Mouse (Mus musculus) heart, postnatal 0 days (tissue): Measurements from ENCODE around the gene Iah1. TPM values are rescaled to one million over a fixed set of nuclear protein-coding genes. Genes with fewer than 3 reads are reported as not detected.

Experiments
- ATAC-seq: fragments of 200-750 bp; cut with Nextera tagmentation; 2 replicates; pipeline ENCODE4 v1.8.0; 2017; ENCODE audit warnings: low read depth, moderate number of reproducible peaks, moderate library complexity; ENCODE audit not compliant: insufficient read depth
- DNase-seq: peaks from one replicate; pipeline ENCODE4 v3.0.0-alpha.2; 2016; ENCODE audit warnings: low spot score
- H3K27ac ChIP-seq: fragments of 300-500 bp; sonication (generic); 2 replicates; pipeline ENCODE4 v1.5.1; 2014; ENCODE audit warnings: low read depth, mild to moderate bottlenecking
- H3K27me3 ChIP-seq: fragments of 300-500 bp; sonication (generic); 2 replicates; pipeline ENCODE4 v1.6.1; 2014; ENCODE audit warnings: low read length, mixed read lengths; ENCODE audit not compliant: control insufficient read depth, insufficient read depth
- H3K36me3 ChIP-seq: fragments of 300-500 bp; sonication (generic); replicated peaks from 2 replicates; pipeline ENCODE4 v1.6.1; 2014; ENCODE audit warnings: low read length, mixed read lengths; ENCODE audit not compliant: control insufficient read depth, insufficient read depth
- H3K4me1 ChIP-seq: fragments of 300-500 bp; sonication (generic); 2 replicates; pipeline ENCODE4 v1.6.1; 2014; ENCODE audit warnings: antibody characterized with exemption; ENCODE audit not compliant: control insufficient read depth, insufficient read depth
- H3K4me2 ChIP-seq: fragments of 300-500 bp; sonication (generic); 2 replicates; pipeline ENCODE4 v1.6.1; 2014; ENCODE audit warnings: low read depth, mild to moderate bottlenecking, low read length, moderate library complexity
- H3K4me3 ChIP-seq: fragments of 300-500 bp; sonication (generic); 2 replicates; pipeline ENCODE4 v1.5.1; 2014; ENCODE audit warnings: low read depth, low read length
- H3K9ac ChIP-seq: fragments of 300-500 bp; sonication (generic); replicated peaks from 2 replicates; pipeline ENCODE4 v1.6.1; 2014; ENCODE audit warnings: low read depth, low read length, mixed read lengths
- H3K9me3 ChIP-seq: fragments of 300-500 bp; sonication (generic); replicated peaks from 2 replicates; pipeline ENCODE4 v1.6.1; 2016; ENCODE audit warnings: low read length; ENCODE audit not compliant: control insufficient read depth
- CTCF ChIP-seq: IDR thresholded peaks from 2 replicates; pipeline ENCODE4 v1.5.1; 2016; ENCODE audit warnings: antibody characterized with exemption, control low read depth, low read depth
- EP300 ChIP-seq: IDR thresholded peaks from 2 replicates; pipeline ENCODE4 v1.6.1; 2016; ENCODE audit warnings: antibody characterized with exemption, low read depth
- WGBS: fragments of 180-500 bp; shearing (Covaris S2); extraction: QIAGEN DNeasy Blood & Tissue Kit; methylation state at CpG from one replicate; pipeline ENCODE4 v1.1.7; 2014; 5-methylcytosine and 5-hydroxymethylcytosine counted together
- polyA plus RNA-seq: library from polyadenylated mRNA; unstranded; fragments of >200 nt; fragmentation: Nextera tagmentation; extraction: Ambion mirVana; gene quantifications from 2 replicates; pipeline ENCODE4 v1.2.1, GENCODE M21; 2015
- total RNA-seq: library from RNA; depleted of rRNA; stranded (reverse); fragments of >200 nt; gene quantifications from 2 replicates; pipeline ENCODE4 v1.2.3, GENCODE M21; 2014; ENCODE audit warnings: low replicate concordance

Iah1 gene
- total and polyA plus RNA-seq, 2 experiments from 2014 or later: 44.8 to 59.2 TPM

DNA sequence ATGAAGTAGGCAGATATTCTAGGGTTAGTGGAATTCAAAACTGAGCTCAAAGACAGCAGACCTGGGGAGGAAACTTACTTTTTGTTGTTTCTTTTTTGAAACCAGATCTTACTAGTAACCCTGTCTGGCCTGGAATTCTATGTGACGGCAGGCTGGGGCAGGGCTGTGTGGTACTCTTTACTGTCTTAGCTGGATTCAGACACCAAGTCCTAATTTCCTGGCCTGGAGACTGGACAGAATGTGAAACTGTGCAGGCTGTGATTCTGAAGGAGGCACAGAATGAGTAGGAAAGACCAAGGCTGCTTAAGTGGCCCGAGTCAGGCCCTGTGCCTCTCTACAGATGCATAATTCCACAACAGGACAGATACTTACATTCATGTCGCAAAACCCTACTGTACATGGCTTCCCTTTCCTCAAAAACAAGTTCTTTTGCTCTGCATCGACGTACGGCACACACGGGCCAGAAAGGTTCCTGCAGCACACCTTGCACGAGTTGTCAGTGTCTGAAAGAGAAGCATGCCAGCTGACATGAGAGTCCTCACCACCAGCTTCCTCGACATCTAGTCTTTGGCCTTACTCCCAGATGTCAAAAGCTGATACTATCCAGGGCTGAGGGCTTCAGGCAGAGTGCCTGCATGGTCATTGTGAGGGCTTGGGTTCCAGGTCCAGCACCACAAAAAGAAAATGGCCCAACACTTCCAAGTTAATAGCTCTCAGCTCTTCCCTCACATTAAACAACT is 13.6 kb downstream of the Iah1 start:
- Histone ChIP-seq H3K27me3 (no peaks in the 10 kb centered on the region), H3K9me3 (no peaks in the 10 kb centered on the region), H3K36me3 (peaks cover 75% of the 10 kb centered on the region), H3K4me1 (0 out of 2 replicates have a peak, but pooled peaks cover 6% of the 10 kb centered on the region), H3K4me2 (no peak overlapping the region), H3K9ac (no peak overlapping the region), H3K4me3 (no peak overlapping the region), H3K27ac (no peak overlapping the region)
- TF ChIP-seq EP300: no peak
- TF ChIP-seq CTCF: no peak
- WGBS: 66% methylated on average over 9 of the region's 9 CpGs
- DNase-seq (no peak), ATAC-seq (no peak; the same call in 1 of the 2 replicates)

DNA sequence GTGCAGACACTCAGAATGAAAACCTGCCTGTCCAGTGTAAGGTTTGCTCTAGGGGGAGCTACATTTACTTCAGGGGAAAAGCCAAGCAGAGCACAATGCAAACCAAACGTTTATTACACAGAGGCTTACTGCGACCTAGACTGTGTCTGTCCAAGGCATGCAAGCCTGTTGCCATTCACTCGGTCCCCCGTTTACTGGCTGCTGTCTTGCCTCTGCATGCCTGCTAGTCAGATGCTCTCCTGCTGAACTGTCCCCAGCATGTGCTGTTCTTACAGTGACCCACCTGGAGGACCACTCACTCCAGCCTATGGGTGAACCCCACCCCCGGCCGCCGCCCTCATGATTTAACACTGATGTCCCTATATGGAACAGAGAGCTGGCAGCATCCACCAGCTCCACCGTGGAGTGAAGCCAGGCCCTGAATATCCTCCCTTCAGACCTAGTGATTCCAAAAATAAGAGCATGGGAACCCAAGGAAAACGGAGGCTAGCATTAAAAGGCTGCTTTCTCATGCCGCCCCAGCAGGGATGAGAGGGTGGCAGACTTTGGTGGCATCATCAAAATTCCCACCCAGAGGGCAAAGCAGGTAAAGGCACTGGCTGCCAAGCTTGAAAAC is 14.9 kb downstream of the Iah1 start:
- no peak overlapping the region for H3K9ac ChIP-seq
- H3K4me1 ChIP-seq: 0 out of 2 replicates have a peak, but pooled peaks cover 6% of the 10 kb centered on the region
- 59% methylated on average over 10 of the region's 10 CpGs for WGBS
- no peaks in the 10 kb centered on the region for H3K27me3 ChIP-seq
- H3K9me3 ChIP-seq: no peaks in the 10 kb centered on the region
- peak; percentile 17 for DNase-seq
- TF ChIP-seq CTCF (no peak), EP300 (no peak)
- peak; percentile 57 for ATAC-seq
- peak overlapping the region; percentile 38 for H3K27ac ChIP-seq
- H3K4me2 ChIP-seq: no peak overlapping the region
- H3K36me3 ChIP-seq: peaks cover 75% of the 10 kb centered on the region
- H3K4me3 ChIP-seq: no peak overlapping the region

DNA sequence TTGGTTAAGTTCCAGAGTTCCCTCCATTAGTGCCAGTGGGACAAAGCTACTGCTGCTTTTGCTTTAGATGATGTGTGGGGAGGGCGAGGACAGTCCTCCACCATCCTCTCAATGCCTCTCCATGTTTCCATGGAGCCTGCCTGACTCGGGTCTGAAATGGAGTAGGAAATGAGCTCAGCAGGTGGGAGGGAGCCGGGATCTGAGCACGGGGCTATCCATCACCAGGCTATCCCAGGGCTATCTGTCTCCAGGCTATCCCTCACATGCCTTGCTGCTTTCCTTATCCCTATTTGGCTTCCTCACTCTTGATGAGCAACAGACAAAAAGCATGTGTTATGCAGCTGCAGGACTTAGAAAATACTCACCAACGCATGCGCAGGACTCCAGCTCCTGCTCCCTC is 15.5 kb downstream of the Iah1 start:
- Histone ChIP-seq H3K27ac (no peak overlapping the region), H3K27me3 (no peaks in the 10 kb centered on the region), H3K36me3 (peaks cover 78% of the 10 kb centered on the region), H3K9me3 (no peaks in the 10 kb centered on the region), H3K4me2 (no peak overlapping the region), H3K4me3 (no peak overlapping the region), H3K4me1 (0 out of 2 replicates have a peak, but pooled peaks cover 6% of the 10 kb centered on the region), H3K9ac (no peak overlapping the region)
- ATAC-seq (no peak), DNase-seq (no peak)
- WGBS: 78% methylated on average over 6 of the region's 6 CpGs
- no peak for TF ChIP-seq CTCF
- TF ChIP-seq EP300: no peak

DNA sequence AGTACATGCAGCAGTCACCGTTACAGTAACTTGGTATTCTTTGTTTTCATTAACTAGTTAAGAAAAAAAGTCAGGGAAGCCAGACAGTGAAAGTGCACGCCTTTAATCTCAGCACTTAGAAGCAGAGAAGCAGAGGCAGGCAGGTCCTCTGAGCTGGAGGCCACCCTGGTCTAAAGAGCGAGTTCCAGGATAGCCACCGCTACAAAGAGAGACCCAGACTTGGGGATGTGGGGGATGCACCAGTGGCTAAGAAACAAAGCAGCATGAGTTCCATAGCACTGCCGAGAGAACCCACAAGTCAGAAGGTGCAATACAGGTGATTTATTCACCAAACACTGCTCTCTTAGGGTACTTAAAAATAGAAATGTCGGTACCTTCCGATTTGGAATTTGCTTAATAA is 16.8 kb downstream of the Iah1 start:
- peaks cover 74% of the 10 kb centered on the region for H3K36me3 ChIP-seq
- no peak overlapping the region for H3K4me2 ChIP-seq
- no peaks in the 10 kb centered on the region for H3K9me3 ChIP-seq
- H3K4me3 ChIP-seq: no peak overlapping the region
- DNase-seq (no peak), ATAC-seq (no peak)
- TF ChIP-seq CTCF (no peak), EP300 (no peak)
- 86% methylated on average over 7 of the region's 7 CpGs for WGBS
- no peak overlapping the region for H3K27ac ChIP-seq
- H3K4me1 ChIP-seq: 0 out of 2 replicates have a peak, but pooled peaks cover 6% of the 10 kb centered on the region
- H3K27me3 ChIP-seq: no peaks in the 10 kb centered on the region
- no peak overlapping the region for H3K9ac ChIP-seq

DNA sequence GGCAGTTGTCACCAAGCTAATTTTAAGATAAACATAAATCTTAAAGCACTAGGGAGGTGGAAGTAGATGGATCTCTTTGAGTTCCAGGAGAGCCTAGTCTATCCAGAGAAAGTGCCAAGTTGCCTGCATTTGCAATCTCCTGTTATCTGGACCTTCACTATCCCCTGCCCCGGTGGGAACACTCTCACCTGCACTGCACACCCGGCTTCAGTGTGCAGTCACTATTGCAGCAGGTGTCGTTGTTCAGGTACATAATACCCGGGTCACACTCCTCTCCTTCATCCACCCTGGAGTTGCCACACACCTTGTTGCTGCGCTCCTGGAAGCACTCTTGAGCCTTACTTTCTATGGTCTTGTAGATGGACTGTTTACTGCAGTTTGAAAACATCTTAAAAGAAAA is 17.6 kb downstream of the Iah1 start:
- DNase-seq (no peak), ATAC-seq (no peak)
- no peaks in the 10 kb centered on the region for H3K27me3 ChIP-seq
- H3K4me1 ChIP-seq: 0 out of 2 replicates have a peak, but pooled peaks cover 6% of the 10 kb centered on the region
- no peak for TF ChIP-seq CTCF
- TF ChIP-seq EP300: no peak
- H3K9me3 ChIP-seq: no peaks in the 10 kb centered on the region
- peaks cover 71% of the 10 kb centered on the region for H3K36me3 ChIP-seq
- WGBS: 84% methylated on average over 5 of the region's 5 CpGs
- no peak overlapping the region for H3K4me3 ChIP-seq
- H3K9ac ChIP-seq: no peak overlapping the region
- no peak overlapping the region for H3K4me2 ChIP-seq
- H3K27ac ChIP-seq: no peak overlapping the region
